Mouse (Mus musculus) cerebellum, postnatal 10 days (tissue): ENCODE data around the gene Dab2ip.

Source experiments
- DNase-seq, 2 experiments: peaks; one replicate each; pipeline ENCODE4 v3.0.0; 2021; ENCODE audit warnings: mixed read lengths in 2 of 2

Dab2ip gene

DNA sequence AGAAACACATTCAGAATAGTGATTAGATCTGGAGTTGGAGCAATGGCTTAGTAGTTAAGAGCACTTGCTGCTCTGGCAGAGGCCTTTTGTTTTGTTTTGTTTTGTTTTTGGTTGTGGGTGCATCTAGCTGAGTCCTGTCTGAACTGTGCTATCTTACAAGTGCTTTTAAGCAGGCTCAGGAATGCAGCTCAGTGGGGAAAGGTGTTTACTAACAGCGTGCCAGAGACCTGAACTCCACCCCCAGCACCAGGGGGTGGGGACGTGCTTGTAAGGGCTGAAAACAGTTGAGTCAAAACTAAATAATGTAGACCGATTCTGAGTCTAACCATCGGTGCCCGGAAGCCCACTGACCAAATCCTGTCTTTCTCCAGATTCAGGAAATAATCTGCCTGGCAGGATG is 37.7 kb downstream of the Dab2ip start:
- DNase-seq, result no peak

DNA sequence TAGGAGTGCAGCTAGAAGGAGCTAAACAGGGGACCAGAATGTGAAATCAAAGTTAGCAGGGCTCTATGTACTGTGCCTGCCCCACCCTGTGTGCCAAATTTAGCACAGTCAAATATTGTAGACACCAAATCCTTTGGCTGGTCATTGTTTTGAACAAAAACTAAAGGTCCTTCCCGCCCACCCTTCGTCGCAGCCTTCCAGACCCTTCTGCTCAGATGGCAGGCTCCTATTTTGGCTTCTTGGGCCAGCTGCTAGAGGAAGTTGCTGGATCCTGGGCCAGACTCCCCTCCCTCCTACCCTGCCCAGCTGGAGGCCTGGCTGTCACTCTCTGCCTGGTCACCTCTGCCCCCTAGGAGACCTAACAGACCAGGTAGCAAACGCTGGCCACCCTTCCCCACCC is 38.7 kb downstream of the Dab2ip start:
- no peak for DNase-seq

DNA sequence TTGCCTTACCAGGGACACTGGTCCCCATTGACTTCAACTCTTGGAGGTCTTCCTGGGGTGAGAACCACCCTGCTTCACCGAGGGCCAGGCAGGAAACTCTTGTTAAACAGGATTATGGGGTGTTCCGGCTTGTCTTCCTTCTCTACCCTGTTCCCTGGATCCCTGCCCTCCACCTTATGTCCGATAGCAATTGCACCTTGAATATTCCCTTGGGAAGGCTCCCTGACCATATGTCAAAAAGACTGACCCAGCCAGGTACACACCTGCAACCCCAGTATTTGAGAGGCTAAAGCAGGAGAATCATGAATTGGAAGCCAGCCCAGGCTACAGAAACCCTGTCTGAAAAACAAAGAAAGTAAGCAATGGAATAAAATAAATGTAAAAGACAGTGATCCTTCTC is 40.8 kb downstream of the Dab2ip start:
- peak; percentile 48 to 50 for DNase-seq

DNA sequence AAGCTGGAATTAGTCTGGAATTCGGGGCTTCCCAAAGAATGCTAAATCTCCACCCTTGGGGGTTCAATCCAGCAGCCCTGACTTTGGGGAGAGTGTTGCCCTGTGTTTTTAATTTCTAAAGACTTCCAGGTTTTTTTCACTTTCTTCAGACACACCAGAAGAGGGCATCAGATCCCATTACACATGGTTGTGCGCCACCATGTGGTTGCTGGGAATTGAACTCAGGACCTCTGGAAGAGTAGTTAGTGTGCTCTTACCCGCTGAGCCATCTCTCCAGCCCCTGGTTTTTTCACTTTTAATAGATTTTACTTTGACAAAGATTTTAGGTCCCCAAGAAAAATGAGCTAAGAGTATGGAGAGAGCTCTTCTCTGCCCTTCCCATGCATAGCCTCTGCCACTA is 43.6 kb downstream of the Dab2ip start:
- no peak for DNase-seq

DNA sequence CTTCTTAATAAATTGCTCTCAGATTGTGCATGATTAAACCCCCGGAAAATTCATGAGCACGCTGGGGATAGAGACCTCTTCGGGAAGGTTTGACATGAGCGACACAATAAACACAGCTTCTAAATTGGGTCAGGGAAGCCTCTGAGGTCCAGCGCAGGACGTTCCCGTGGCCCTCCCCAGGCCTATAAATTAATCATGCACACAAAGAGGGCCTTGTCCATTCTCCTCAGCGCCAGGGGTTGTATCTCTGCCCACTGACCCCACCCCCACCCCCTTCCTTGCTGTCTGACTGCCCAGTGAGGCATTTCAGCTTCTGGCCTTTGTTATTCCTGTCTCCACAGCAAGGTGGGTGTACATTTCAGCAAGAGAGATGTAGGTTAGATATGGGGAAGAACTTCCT is 49.4 kb downstream of the Dab2ip start:
- DNase-seq, result no peak

DNA sequence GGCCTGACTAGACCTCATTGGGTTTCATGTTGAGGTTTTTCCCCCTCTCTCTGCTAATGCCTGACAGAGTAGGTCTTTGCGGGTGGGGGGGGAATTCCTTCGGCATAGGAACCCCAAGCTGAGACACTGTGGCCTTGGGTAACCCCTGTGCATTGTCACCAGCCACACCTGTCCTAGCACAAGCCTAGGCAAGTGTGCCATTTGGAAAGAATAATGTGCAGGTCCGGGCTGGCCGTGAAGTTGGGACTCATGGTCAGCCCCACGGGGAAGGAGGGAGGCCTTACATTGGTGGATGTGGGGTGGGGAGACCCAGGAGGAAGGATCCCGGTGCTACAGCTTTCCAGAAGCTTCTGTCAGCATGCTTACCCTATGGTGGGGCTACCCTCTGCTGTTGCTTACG is 50.8 kb downstream of the Dab2ip start:
- no peak for DNase-seq

DNA sequence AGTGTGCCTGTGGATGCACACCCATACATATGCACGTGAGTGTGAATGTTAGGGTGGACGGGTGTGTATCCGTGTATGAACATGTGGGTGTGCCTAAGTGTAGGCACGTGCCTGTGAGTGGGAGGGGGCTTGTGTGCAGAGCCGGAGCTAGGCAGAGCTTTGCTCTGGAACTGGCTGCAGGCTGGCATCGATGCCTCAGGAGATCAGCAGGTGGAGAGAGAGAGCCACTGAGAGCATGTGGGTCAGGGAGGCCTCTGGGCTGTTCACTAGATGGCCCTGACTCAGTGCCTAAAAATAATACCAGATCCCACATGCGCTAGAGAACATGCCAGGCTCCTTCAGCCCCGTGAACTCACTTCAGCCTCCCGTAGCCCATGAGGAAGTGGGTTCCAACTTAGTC is 51.3 kb downstream of the Dab2ip start:
- DNase-seq, result peak; percentile 78 to 81

DNA sequence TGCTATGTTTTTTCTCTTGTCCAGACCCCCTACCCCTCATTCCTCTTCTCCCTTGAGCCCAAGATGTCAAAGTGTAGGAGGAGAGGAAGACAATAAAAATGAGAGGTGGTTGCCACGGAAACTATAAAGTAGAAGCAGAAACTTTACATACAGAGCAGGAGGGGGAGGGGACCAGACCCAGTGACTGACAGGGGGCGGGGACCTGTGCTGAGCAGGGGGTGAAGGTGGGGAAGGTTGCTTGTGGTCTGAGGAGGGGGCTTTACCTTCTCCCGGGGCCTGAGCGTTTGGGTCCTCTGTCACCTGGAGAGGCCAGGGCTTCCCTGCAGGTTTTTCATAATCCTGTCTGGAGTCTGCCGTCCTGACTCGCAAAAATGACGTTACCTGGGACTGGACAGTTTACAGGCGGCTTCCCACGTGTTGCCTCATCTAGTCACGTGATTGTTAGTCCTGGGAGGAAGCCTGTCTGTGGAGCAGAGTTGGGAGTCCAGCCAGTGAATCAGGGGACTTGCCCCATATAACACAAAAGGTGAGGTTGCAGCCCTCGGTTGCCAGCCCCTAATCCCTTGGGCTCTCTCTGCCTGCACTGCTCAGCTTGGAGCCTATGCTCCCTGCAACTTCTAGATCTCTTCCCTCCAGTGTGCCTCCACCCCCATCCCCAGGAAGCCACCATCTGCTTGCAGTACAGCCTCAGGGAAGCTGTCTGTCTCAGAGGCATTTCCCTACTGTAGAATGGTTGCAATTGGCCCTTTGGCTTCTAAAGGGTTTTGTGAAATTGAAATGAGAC is 52.3 kb downstream of the Dab2ip start:
- peak; percentile 31 to 46 for DNase-seq

DNA sequence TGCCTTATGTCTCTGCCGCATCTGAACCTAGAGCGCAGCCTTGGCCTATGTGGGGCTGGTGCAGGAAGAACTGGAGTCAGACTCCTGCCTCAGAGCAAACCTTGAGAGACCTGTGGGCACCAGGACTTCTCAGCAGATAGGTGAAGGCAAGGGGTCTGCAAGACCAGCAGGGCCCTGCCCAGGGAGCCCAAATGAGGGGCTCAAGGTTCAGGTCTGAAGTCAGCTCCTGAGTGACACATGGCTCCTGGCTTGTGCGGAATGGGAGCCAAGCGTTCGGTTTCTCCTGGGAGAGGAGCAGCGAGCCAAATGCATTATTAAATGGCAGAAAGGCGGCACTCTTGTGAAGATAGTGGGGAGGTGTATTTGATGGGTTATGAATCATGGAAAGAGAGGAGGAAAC is 52.9 kb downstream of the Dab2ip start:
- peak; percentile 58 for DNase-seq

DNA sequence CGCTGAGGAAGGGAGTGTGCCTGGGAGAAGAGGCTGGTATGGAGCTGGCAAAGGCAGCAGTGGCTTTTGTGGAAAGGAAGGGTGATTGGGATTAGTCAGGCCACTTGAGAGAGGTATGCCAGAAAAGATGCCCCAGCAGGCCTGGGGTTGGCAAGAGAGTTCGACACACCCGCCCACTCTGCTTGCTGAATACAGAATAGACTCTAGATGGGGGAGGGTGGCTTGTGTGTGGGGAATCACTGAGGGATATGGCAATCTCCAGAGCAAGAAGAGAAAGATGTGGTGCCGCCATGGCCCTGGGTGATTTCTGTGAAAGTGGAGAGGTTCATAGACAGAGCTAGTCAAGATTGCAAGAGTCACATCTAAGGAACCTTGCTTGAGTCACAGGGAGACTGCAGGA is 53.6 kb downstream of the Dab2ip start:
- DNase-seq, result peak; percentile 53 to 60

DNA sequence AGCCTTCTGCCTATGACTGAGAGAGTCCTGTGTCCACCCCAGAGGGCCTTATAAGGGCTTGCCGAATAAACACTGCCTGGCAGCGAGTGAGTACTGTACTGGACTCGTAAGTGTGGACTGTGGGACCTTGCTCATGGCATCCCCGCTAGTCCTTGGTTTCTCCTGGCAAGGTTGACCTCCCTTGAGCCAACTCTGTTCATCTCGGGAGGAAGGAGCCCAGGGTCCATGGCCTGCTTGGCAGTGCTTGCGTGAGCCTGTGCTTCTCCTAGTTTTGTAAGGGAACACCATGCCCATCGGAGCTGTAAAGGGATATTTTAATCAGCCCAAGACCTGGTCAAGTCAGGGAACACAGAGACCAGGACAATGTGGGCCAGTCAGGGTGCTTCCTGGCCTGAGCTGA is 54.2 kb downstream of the Dab2ip start:
- DNase-seq, result no peak

DNA sequence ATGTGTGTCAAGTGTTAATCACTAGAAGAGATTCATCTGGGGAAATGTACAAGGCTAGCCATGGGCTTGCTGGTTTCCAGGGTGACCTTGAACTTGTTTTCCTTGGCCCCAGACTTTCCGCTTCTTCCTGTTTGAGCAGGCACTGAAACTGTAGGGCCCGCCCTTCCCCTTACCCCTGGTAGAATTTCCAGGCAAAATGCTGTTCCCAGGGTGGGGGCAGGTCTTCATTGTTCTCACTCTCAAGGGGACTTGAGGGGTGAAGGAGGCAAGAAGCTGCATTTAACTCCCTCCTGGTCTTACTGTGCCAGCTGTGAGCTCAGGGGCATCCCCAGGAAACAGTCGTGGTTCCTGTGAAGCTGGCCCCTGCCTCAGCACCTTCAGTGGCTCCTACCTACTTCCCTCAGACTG is 55.9 kb downstream of the Dab2ip start:
- no peak for DNase-seq

DNA sequence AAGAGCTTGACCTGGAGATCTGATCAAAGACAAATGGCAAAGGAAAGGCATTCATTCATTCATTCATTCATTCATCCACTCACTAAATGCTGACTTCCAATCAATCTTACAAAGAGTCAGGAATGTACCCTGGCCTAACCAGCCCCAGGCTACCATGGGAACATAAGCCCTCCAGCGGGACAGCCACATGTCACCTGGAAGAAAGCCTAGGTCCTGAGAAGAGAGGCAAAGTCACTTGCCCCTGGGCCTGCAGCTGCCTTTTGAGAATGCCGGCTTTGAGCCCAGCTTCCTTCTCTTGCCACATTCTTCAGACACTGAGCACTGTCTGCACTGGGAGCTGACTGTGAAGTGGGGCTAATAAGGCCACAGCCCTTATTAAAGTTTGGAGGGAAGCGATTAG is 56.3 kb downstream of the Dab2ip start:
- DNase-seq, result peak; percentile 41 to 46

DNA sequence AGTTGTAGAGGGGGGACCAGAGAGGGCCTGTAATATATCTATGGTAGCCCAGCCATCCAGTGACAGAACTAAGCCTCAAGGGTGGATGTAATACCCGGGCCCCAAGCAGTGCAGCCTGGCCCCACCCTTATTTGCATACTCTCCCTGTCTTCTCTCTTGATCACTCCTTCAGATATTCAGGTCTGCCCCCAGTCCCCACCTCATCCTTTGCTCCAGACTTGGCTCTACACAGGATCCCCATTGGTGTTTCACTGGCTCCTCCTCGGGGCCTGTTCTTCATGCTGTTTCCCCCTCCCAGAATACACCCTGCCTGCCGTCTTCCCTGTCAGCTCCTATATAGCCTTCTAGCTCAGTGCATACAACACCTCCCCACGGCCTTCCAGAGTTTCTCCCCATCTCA is 57.3 kb downstream of the Dab2ip start:
- no peak for DNase-seq

DNA sequence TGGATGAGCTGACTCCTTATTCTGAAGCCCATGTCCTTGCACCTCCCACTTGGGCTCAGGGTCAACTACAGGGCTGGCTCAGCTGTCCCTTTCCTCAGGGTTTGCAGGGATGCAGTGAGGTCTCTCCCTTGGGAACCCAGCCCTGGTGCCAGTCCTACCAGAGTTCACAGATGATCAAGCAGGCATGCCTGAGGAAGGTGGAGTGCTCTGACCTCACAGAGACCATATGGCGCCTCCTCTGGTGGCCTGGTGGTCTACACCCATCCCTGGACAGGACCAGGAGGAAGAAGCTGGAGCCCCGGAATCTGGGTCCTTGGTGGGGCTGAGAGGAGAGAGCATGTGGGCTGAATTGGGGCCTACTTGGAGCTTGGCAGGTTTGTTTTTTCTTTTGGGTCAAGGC is 57.9 kb downstream of the Dab2ip start:
- peak; percentile 50 to 53 for DNase-seq

DNA sequence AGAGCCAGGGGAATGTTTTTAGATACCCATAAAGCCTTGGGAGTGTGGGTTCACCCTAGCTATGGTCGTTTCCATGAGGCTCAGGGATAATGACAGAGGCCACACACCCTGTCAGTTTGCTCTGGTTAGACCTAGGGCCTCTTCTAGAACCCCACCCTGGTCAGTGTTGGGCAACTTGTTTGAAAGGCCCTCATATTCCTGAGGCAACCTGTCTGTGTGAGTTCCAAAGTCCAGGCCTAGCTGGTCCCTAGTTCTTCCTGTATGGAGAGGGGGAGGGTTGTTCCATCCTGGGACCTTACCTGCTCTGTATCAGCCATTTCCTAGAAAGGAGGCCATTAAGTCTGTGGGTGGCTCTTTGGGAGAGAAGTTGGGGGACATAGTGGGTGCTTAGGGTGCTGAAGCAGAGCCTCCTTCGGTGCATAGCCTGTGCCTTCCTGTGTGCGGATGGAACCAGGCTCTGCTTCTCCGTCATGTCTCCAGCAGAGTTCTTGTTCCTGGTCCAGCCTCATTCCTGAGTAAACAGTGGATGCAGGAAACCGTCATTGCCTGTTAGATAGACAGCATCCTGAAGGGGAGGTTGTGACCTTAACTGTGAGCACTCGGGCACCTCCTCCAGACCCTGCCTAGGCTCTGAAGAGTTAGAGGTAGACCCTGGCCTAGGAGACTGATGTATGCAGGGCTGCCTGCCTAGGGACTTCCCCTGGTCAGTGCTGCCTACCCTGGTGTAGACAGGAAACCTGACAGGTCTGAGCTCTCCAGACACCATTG is 59.0 kb downstream of the Dab2ip start:
- DNase-seq, result no peak

DNA sequence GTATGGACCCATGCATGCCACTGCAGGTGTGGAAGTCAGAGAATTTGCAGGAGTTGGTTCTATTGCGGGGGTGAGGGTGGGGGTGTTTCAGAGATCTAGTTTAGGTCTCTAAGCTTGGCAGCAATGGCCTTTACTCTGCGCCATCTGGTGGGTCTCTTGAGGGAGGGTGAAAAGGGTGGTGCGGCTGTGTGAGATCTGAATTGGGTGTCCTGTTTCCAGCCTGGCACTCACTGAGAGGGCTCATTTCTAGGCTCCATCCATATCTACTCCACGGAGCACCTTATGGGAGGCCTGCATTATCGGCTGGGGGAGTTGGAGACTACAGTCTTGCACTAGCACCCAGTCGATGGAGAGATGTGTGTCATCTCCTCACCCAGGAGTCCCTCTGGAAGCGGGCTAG is 60.9 kb downstream of the Dab2ip start:
- peak; percentile 51 to 56 for DNase-seq

DNA sequence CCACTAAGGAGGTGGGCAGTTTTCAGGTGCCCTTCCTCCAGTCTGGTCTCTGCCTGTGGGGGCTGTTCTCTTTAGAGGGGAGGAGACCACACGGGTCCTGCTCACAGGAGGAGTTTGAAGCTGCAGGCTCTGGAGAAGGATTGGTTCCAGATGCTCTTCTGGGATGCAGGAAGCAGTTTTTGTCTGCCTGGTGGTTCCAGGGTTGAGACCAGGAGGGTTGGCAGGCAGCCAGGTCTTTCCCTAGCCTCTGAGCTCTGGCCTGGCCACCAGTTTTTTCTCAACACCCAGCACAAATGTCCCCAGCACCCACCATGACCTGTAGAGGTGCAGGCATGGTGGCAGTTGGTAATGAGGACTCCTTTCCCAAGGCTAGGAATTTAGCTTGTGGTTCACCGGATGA is 61.5 kb downstream of the Dab2ip start:
- DNase-seq, result peak; percentile 75 to 78

DNA sequence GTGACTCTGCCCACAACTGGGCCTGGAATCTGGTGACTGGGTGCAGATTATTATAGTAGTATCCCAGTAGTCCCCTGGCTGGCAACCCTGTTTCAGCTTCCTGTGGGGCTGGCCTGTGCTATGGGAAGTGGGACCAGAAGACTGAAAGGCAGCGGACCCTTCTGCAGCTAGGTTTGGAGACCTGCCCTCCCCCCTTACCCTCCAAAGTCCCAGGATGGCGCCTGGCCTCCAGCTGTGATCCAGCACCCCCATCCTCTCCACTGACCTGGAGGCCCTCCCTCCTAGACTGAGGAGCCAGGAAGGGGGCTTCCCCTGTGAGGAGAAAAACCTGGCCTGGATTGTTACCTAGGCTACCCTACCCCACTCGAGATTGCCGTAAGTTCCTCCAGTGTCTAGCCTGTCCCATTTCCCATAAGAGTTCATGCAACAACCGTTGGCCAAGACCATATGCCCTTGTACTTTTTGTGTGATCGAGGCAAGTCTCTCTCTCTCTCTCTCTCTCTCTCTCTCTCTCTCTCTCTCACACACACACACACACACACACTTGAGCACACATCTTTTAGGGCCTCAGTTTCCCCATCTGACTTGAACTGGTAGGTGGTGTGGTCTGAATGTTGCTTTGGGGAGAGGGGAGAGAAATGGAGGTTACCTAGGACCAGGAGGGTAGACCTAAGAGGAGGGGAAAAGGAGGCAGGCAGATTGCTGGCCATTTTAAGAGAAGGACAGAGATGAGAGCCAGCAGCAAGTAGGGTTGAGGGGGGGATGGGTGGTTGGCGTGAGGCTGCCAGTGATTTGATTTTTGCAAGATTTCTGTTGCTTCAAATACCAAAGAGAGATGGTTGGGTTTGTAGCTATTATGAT is 62.5 kb downstream of the Dab2ip start:
- peak; percentile 63 to 75 for DNase-seq

DNA sequence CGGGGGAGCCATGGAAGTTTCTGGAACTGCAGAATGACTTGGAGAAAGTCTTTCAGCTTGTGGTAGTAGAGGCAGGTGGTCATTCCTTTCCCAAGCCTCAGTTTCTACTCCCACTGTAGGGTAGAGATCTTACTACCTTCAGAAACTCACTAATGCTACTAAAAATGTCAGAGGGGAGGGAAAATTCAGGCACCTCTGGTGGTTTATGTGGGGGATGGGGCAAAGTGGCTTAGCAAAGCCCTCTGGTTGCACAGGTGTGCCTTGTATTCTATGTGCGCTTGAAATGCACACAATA is 63.1 kb downstream of the Dab2ip start:
- DNase-seq, result no peak

DNA sequence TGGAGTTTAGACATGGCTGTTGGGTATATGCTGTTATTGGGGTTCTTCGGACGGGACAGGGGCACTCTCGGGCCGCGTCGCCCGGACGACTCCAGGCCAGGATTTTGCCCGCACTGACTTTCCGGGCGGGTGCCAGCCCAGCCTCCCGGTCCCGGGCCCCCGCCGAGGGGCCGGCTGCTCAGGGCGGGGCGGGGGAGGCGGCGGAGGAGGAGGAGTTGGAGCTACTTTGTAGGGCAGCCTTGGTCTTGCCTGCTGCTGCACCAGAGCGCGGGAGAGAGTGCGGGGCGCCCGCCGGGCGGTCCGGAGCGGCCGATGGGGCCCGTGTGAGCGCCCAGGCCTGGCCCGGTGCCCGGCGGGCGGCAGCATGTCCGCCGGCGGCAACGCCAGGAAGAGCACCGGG is 63.7 kb downstream of the Dab2ip start:
- DNase-seq, result peak; percentile 94 to 96

DNA sequence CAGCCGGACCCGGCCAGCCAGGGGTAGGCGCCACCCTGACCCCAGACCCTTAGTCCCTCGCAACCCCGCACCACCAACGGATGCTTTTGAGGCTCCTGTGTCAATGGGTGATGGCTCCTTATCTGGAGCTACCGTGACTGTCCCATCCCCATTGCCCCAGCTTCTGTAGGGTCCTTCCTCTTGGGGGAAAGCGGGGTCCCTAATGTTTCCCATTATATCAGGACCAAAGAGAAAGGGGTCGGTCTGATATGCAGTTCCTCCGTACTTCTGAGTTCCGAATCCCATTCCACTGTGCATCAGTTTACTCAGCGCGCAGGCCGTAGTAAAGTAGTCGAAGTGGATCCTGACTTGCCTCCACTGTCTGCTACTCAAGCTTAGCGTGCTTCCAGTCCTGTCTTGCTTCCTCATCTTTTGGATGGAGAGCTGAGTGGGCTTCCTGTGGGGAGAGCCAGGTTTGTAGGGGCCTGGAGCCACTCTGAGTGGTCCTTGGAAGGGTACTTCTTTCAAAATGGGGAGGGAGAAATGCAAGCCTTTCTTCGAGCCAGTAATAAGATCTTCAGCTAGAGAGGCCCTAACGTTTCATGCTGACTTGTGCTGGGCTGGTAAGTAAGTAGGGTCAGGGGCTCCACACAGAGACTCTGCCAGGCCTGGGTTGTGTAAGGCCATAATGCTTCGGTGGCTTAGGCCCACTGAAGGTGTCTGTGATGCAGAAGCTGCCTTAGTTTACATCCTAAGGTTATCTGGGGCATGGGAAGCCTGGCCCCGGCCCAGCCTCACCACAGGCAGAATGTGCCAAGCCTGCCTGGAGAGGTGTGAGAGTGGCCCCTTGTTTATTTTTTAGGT is 64.4 kb downstream of the Dab2ip start:
- peak; percentile 65 for DNase-seq

DNA sequence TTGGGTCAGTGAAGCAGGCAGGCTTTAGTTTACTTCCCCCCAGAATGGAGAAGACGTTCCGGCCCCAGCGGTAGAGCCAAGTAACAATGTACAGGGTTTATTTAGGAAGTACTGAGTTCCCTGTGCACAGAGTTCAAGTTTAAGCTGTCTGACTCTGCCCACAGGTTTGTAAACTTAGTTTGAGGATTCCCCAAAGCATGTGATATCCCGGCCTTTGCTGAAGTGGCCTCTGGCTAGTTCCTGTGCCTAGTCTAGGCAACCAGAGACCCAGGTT is 65.0 kb downstream of the Dab2ip start:
- no peak for DNase-seq
